Mouse (Mus musculus): Measurements from ENCODE around the gene Ciao1.

DNA sequence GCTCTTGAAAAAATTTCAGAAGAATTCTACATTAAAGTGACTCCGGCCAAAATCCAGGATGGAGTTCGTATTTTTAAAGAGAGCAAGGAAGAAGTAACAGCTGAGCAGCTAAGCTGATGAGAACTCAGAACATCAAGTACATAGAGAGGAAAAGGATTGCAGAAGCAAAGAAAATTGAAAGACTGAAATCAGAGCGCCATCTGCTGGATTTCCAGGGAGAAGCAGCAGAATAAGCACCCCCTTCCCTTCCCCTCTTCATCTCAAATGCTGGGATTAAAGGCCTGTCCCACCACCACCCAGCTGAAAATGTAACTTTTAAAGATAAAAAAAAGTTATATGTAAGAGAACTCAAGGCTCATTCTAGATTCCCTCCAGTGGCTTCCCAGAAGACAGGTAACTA, 42.7 kb downstream of the Ciao1 start:
- TF ChIP-seq POLR2A (IDR thresholded peaks at IDR 0.05; ENCODE audit: extremely low read depth, insufficient read depth, low read length) (no peak), CTCF (IDR thresholded peaks at IDR 0.05; ENCODE audit: extremely low read depth, insufficient read depth, low read length) (peak; percentile 69)
